Mouse (Mus musculus): ENCODE data around the gene Hacd2. TPM values are rescaled to one million over a fixed set of nuclear protein-coding genes. Genes with fewer than 3 reads are reported as not detected.

Hacd2 gene
- polyA plus RNA-seq, 1 experiment from 2014 or later, result 60.8 TPM

- Histone ChIP-seq H3K9me3 (ENCODE audit: low read length) (no peaks in the 10 kb centered on the region), H3K4me2 (replicated peaks; ENCODE audit: low read depth, low read length) (no peak overlapping the region)
- ATAC-seq, result no peak
These were observed 107.9 kb downstream of the Hacd2 start for GRCm38 (mm10) chr16:35130172-35130571.

GRCm38 (mm10) chr16:35139416-35139815 lies 117.2 kb downstream of the Hacd2 start:
- no peaks in the 10 kb centered on the region for H3K9me3 ChIP-seq (ENCODE audit: low read length)
- no peak overlapping the region for H3K4me2 ChIP-seq (replicated peaks; ENCODE audit: low read depth, low read length)
- ATAC-seq (no peak), DNase-seq (ENCODE audit: low spot score) (no peak)
- H3K4me1 ChIP-seq (ENCODE audit: insufficient read depth, low read depth, low read length), result 0 out of 2 replicates have a peak, but pooled peaks cover 4% of the 10 kb centered on the region
- WGBS, result 81% methylated on average over 6 of the region's 6 CpGs
- H3K27ac ChIP-seq (ENCODE audit: low read length), result no peak overlapping the region
- H3K9ac ChIP-seq (replicated peaks; ENCODE audit: low read depth), result no peak overlapping the region
- no peak for TF ChIP-seq CTCF (IDR thresholded peaks at IDR 0.05)
- TF ChIP-seq EP300 (IDR thresholded peaks at IDR 0.05), result no peak
- no peak overlapping the region for H3K4me3 ChIP-seq (ENCODE audit: low read depth, low read length)
- no peaks in the 10 kb centered on the region for H3K36me3 ChIP-seq (ENCODE audit: insufficient read depth, low read length)
- H3K27me3 ChIP-seq (replicated peaks; ENCODE audit: insufficient read depth, low read length), result no peaks in the 10 kb centered on the region

More at GRCm38 (mm10) chr16:35130172-35130571, 107.9 kb downstream of the Hacd2 start:
- no peak overlapping the region for H3K4me3 ChIP-seq (ENCODE audit: low read depth, low read length)
- 44% methylated on average over 3 of the region's 3 CpGs for WGBS
- H3K36me3 ChIP-seq (ENCODE audit: insufficient read depth, low read length), result no peaks in the 10 kb centered on the region
- H3K27me3 ChIP-seq (replicated peaks; ENCODE audit: insufficient read depth, low read length), result no peaks in the 10 kb centered on the region
- H3K27ac ChIP-seq (ENCODE audit: low read length), result no peak overlapping the region
- no peak overlapping the region for H3K9ac ChIP-seq (replicated peaks; ENCODE audit: low read depth)
- TF ChIP-seq EP300 (IDR thresholded peaks at IDR 0.05) (no peak), CTCF (IDR thresholded peaks at IDR 0.05) (no peak)
- H3K4me1 ChIP-seq (ENCODE audit: insufficient read depth, low read depth, low read length), result no peaks in the 10 kb centered on the region
- no peak for DNase-seq (ENCODE audit: low spot score)

- peak; percentile 19 for DNase-seq (ENCODE audit: low spot score)
- H3K9ac ChIP-seq (replicated peaks; ENCODE audit: low read depth), result no peak overlapping the region
These were observed 117.8 kb downstream of the Hacd2 start for GRCm38 (mm10) chr16:35139873-35140619.

GRCm38 (mm10) chr16:35140620-35140975 lies 118.4 kb downstream of the Hacd2 start:
- peak overlapping the region; percentile 3; the same call in 1 of the 2 replicates for H3K4me2 ChIP-seq (replicated peaks; ENCODE audit: low read depth, low read length)
- H3K9me3 ChIP-seq (ENCODE audit: low read length), result no peaks in the 10 kb centered on the region
- no peak overlapping the region for H3K4me3 ChIP-seq (ENCODE audit: low read depth, low read length)
- no peak overlapping the region for H3K9ac ChIP-seq (replicated peaks; ENCODE audit: low read depth)
- H3K4me1 ChIP-seq (ENCODE audit: insufficient read depth, low read depth, low read length), result 0 out of 2 replicates have a peak, but pooled peaks cover 4% of the 10 kb centered on the region
- H3K27ac ChIP-seq (ENCODE audit: low read length), result no peak overlapping the region
- H3K27me3 ChIP-seq (replicated peaks; ENCODE audit: insufficient read depth, low read length), result no peaks in the 10 kb centered on the region
- no peaks in the 10 kb centered on the region for H3K36me3 ChIP-seq (ENCODE audit: insufficient read depth, low read length)
- DNase-seq (ENCODE audit: low spot score) (peak; percentile 17), ATAC-seq (peak; percentile 30; the same call in 1 of the 2 replicates)
- no peak for TF ChIP-seq EP300 (IDR thresholded peaks at IDR 0.05)
- TF ChIP-seq CTCF (IDR thresholded peaks at IDR 0.05), result no peak
- 42% methylated on average over 9 of the region's 9 CpGs for WGBS

More at GRCm38 (mm10) chr16:35139873-35140619, 117.8 kb downstream of the Hacd2 start:
- peak; percentile 72 for ATAC-seq
- H3K27ac ChIP-seq (ENCODE audit: low read length), result no peak overlapping the region
- H3K36me3 ChIP-seq (ENCODE audit: insufficient read depth, low read length), result no peaks in the 10 kb centered on the region
- no peak overlapping the region for H3K4me3 ChIP-seq (ENCODE audit: low read depth, low read length)
- no peaks in the 10 kb centered on the region for H3K9me3 ChIP-seq (ENCODE audit: low read length)
- H3K27me3 ChIP-seq (replicated peaks; ENCODE audit: insufficient read depth, low read length), result no peaks in the 10 kb centered on the region
- TF ChIP-seq EP300 (IDR thresholded peaks at IDR 0.05) (no peak), CTCF (IDR thresholded peaks at IDR 0.05) (no peak)
- H3K4me2 ChIP-seq (replicated peaks; ENCODE audit: low read depth, low read length), result peak overlapping the region; percentile 3; the same call in 1 of the 2 replicates
- H3K4me1 ChIP-seq (ENCODE audit: insufficient read depth, low read depth, low read length), result 0 out of 2 replicates have a peak, but pooled peaks cover 4% of the 10 kb centered on the region
- 25% methylated on average over 11 of the region's 11 CpGs for WGBS

- WGBS, result 80% methylated on average over 8 of the region's 8 CpGs
- no peaks in the 10 kb centered on the region for H3K9me3 ChIP-seq (ENCODE audit: low read length)
These were observed 119.6 kb downstream of the Hacd2 start for GRCm38 (mm10) chr16:35141839-35142238.

GRCm38 (mm10) chr16:35146153-35146552 lies 123.9 kb downstream of the Hacd2 start:
- ATAC-seq (no peak), DNase-seq (ENCODE audit: low spot score) (no peak)
- Histone ChIP-seq H3K4me1 (ENCODE audit: insufficient read depth, low read depth, low read length) (no peaks in the 10 kb centered on the region), H3K27me3 (replicated peaks; ENCODE audit: insufficient read depth, low read length) (no peaks in the 10 kb centered on the region), H3K9ac (replicated peaks; ENCODE audit: low read depth) (no peak overlapping the region), H3K36me3 (ENCODE audit: insufficient read depth, low read length) (no peaks in the 10 kb centered on the region), H3K4me3 (ENCODE audit: low read depth, low read length) (no peak overlapping the region), H3K27ac (ENCODE audit: low read length) (no peak overlapping the region), H3K9me3 (ENCODE audit: low read length) (no peaks in the 10 kb centered on the region), H3K4me2 (replicated peaks; ENCODE audit: low read depth, low read length) (no peak overlapping the region)
- 27% methylated on average over 4 of the region's 4 CpGs for WGBS
- TF ChIP-seq CTCF (IDR thresholded peaks at IDR 0.05), result no peak
- no peak for TF ChIP-seq EP300 (IDR thresholded peaks at IDR 0.05)

More at GRCm38 (mm10) chr16:35141839-35142238, 119.6 kb downstream of the Hacd2 start:
- ATAC-seq (no peak), DNase-seq (ENCODE audit: low spot score) (no peak)
- H3K27ac ChIP-seq (ENCODE audit: low read length), result no peak overlapping the region
- no peaks in the 10 kb centered on the region for H3K27me3 ChIP-seq (replicated peaks; ENCODE audit: insufficient read depth, low read length)
- no peak overlapping the region for H3K4me3 ChIP-seq (ENCODE audit: low read depth, low read length)
- no peak overlapping the region for H3K4me2 ChIP-seq (replicated peaks; ENCODE audit: low read depth, low read length)
- no peak for TF ChIP-seq CTCF (IDR thresholded peaks at IDR 0.05)
- no peak for TF ChIP-seq EP300 (IDR thresholded peaks at IDR 0.05)
- H3K4me1 ChIP-seq (ENCODE audit: insufficient read depth, low read depth, low read length), result 0 out of 2 replicates have a peak, but pooled peaks cover 4% of the 10 kb centered on the region
- no peak overlapping the region for H3K9ac ChIP-seq (replicated peaks; ENCODE audit: low read depth)
- no peaks in the 10 kb centered on the region for H3K36me3 ChIP-seq (ENCODE audit: insufficient read depth, low read length)
